Mouse (Mus musculus) embryo, embryonic 9.5 days (tissue): ENCODE measurements around the gene Vmn1r3.
"Not testable (repeated sequence)": the region's sequence is repeated elsewhere in the genome, so short reads cannot be mapped to it uniquely, and the experiment has no call there.

ENCODE experiments used
- DNase-seq: peaks from one replicate; pipeline ENCODE4 v3.0.0-alpha.2; 2017; ENCODE audit errors: extremely low spot score

Vmn1r3 gene

DNA sequence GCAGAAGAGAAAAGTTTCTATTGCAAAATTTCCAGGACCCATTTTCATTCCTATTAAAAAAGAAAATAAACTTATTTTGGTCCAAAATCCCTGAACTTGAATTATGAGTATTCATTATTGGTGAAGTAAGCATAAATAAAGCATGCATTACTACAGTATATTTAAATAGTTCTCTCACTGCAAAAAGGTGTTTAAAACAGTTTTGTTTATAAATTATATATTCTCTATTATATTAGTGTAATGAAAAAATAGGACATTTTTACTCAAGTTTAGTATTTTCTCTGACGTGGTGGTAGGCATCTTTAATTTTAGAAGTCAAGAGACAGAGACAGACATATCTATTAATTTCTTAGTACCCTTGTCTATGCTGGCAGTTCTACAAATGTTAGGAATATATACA, at the start of gene Vmn1r3:
Gene Vmn1r3, minus strand, starts transcription at position 101 of the 400 bp plus-strand sequence.
- DNase-seq: not testable (repeated sequence)

DNA sequence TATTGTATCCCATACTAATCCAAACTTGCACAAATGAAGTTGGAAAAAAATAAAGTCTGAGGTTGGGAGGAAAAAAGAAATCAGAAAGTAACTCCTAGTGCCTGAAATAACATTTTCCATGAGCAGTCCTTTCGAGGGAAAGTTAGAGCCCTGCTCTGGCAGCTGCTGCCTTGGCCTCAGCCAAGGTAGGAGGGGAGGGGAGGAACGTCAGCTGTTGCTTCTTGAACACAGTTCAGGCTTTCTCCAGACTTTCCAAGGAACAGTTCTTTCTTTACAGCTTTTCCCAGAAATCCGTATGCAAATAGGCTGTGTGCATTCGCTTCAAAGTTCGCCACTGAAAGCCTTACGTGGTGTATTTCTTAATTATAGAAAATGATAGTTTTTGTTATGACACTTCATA, 46.9 kb upstream of the Vmn1r3 start:
- DNase-seq: no peak

DNA sequence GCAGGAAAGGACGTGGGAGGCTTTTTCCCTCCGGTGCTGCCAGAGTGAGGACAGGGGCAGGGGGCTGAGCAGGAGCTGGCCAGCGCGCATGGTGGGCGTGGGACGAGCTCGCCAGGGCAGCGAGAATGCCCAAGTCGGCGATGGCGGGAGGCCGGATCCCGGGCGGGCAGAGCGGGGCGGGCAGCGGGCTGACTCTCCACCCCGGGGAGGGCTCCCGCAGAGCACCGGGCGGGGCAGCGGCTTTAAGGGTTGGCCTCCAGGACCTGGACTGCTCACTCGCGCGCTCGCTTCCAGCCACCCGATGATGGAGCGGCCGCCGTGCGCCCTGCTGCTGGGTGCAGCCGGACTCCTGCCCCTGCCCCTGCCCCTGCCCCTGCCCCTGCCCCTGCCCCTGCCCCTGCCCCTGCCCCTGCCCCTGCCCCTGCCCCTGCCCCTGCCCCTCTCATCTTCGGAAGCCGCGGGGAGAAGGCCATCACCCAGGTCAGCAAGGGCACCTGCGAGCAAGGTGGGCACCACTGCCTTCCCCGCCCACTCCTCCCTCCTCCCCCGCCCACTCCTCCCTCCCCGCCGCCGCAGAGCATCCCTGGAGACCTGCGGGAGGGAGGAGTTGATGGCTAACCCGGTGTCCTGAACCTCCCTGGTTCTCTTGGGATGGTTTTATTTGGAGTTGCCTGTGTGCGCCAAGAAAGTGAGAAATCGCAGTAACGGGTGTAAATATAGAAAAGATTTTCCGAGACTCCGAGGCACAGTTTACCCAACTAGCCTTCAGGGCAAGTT, 45.9 kb upstream of the Vmn1r3 start:
- DNase-seq: no peak

DNA sequence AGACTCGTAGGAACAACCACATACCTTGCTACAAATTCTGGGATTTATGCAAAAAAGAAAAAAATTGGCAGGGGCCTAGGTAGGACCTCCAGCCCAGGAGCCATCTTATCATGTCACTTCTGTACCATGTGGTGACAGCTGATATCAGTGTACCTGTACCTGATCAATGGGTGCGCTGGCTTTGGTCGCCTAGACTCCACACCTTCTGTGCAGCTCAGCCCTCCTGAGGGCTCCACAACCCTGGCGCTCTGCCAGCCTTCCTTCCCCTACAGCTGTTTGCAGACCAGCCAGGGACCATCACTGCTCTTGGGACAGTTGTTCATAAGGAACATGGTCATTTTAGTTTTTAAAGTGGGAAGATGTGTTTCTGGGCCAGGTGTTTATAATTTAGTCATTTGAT, 44.4 kb upstream of the Vmn1r3 start:
- no peak for DNase-seq

DNA sequence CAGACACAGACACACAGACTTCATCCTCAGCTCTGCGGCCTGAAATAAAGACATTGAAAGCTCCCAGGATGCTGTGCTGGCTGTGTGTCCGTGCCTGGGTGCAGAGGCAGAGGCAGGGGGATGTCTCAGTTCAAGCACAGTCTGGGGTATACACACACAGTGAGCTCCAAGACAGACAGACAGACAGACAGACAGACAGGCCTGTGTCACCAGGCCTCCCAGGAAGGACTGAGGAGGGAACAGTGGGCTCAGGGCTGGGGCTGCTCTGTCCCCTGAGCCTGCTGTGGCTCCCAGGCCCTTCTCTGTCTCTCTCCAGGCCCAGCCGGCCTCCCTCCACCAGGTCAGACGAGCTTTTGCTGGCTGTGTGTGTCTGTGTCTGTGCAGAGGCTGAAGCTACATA, 43.3 kb upstream of the Vmn1r3 start:
- no peak for DNase-seq

DNA sequence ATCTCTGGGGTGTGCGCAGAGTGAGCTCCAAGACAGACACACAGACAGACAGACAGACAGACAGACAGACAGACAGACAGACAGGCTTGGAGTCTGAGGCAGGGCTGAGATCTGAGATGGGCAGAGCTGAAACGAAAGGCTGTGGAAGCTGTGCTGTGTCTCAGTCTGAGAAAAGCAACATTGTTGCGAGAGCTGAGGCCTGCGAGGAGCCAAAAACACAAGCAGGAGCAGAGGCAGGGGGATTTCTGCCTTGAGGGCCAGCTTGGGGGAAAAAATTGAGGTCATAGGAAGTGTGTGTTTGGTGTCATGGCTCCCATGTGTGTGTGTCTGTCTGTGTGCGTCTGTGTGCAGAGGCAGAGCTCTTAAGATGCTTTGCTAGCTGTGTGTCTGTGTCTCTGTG, 42.6 kb upstream of the Vmn1r3 start:
- no peak for DNase-seq

DNA sequence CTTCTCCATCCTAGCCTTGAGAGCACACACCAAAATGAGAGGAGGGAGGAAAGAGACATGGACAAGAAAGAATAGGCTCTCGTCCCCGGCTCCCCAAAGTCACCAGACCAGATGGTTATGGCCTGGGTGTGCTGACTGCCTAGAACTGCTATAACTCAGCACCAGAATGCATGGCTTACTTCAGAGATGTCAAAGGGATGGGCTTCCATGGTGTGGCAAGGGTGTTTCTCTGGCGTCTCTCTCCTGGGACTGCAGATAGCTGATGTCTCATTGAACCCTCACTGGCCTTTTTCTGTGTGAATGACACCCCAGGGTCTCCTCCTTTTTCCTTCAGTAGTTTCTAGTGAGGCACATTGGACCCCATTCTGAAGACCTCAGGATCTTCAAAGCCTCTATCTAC, 41.3 kb upstream of the Vmn1r3 start:
- no peak for DNase-seq

DNA sequence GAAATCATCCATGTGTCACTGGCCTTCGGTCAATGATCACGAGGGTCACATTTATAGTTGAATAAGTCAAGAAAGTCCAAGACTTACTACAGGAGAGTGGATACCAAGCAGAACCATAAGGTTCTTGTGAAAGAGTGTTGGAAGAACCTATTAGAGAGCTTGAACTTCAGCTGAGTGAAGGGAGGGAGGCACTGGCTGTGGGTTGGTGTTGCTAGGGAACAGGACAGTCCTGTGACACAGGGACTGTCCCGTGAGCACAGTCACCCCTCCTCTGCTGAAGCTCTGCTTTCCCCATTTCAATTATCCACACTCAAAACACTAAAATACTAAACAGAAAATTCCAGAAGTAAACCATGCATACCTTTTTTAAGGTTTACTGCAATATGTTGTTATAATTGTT, 40.3 kb upstream of the Vmn1r3 start:
- not testable (repeated sequence) for DNase-seq

DNA sequence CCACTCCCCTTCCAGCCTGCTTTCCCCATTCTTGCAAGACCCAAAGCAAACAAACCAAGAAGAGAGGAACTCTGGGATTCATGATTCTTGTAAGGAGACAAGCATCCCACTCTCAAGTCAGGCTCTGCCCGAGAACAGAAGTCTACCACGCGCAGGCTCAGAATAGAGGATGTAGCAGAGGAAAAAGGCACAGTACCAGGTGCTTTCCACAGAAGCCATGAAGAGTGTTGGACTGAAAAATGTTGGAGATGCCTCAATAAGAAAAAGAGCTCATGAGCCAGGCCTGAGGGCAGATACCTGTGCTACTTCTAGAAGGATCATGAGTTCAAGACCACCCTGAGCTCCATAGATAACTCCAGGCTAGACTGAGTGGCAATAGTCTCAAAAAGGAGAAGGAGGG, 39.7 kb upstream of the Vmn1r3 start:
- DNase-seq: not testable (repeated sequence)

DNA sequence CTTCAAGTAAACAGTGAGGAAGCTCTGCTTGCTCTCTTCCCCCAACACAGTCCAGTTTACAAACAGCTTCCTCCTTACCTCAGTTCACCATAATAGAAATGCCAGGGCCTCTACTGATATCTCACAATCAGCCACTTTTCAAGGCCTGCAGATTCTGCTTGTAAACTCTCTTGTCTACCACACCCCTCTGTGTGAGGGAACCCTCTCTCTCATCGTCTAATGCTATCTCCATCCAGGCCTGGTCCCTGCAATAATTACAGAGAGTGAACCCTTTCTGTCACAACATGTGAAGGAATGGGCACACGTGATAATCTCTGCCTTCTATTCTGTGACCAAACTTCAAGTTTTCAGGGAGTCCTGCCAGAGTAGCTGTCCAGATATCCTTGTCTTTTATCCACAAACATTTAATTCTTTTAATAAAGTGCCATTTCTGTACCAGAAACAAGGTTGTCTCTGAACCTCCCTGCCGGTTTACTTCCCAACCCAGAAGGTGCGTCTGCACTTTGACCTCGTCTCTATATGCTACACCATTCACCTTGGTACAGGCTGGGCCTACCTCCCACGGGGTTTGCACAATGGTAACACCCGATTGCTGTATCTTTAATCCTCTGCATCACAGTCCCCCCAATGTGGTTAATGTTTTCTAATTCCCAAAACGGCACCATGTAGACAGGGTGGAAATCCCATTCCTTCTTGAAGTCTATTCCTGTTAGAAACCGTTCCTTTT, 38.5 kb upstream of the Vmn1r3 start:
- DNase-seq: not testable (repeated sequence)

DNA sequence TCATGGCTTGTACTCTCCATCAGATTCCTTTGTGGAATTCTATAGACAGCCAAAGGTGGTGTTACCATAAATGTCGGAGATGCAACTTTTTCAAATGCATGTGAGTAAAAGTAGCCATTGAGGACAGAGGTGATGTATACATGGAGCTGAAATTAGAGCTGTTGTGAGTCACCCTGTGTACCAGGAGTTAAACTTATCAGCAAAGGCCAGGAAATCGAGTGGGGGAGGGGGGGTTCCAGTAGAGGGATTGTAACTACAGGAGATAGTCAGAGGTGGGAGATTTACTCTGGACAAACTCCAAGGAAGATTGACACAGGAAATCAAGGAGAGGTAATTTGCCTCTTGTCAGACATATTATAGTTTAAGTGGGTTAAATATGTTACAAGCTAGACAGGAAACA, 31.2 kb upstream of the Vmn1r3 start:
- not testable (repeated sequence) for DNase-seq

DNA sequence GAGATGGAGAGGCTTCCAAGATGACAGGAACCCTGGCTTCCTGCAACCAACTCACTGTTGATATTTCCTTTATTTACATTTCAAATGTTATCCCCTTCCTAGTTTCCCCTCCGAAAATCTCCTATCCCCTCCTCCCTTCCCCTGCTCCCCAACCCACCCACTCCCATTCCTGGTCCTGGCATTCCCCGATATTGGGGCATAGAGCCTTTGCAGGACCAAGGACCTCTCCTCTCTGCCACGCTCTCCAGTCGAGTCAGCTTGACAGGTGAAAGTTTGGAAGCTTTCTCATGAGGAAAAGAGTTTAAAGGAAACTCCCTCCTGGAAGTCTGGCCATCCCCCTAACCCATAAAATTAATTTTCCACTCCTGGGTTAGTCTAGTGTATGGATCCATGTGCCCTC, 28.2 kb upstream of the Vmn1r3 start:
- not testable (repeated sequence) for DNase-seq

DNA sequence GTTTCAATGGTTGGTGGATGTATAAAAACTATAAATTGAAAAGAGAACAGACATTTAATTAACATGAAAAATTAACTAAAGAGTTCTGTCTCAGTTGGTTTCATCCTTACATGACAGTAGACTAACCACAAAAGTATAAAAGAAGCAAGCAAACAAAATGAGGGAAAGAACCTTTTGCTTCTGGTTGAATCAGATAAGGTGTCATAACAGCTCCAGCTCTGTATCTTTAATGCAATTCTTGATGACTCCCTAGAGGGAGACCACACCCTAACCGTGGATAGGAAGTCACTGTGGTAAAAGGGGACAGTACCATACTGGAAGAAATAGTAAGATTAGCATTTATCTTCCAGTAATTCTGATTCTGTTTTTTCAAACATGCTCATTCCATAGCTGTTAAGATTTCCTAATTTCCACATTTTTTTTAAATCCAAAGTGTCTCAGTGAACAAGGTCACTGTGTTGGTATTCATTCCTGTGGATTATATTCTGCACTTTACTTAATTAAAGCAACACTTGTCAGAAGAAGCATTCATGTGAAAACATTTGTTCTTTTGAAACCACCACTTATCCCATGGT, 24.6 kb upstream of the Vmn1r3 start:
- not testable (repeated sequence) for DNase-seq

DNA sequence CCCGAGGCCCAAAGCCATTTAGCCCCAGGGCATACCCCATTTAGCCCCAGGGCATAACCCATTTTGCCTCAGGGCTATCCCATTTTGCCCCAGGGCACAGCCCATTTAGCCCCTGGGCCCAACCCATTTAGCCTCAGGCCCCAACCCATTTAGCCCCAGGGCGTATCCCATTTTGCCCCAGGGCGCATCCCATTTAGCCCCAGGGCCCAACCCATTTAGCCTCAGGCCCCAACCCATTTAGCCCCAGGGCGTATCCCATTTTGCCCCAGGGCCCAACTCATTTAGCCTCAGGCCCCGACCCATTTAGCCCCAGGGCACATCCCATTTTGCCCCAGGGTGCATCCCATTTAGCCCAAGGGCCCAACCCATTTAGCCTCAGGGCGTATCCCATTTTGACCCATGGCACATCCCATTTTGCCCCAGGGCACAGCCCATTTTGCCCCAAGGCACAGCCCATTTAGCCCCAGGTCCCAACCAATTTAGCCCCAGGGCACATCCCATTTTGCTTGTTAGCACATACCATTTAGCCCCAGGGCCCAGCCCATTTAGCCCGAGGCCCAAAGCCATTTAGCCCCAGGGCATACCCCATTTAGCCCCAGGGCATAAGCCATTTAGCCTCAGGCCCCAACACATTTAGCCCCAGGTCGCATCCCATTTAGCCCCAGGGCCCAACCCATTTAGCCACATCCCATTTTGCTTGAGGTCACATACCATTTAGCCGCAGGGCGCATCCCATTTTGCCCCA, 8.2 kb downstream of the Vmn1r3 start:
- DNase-seq: not testable (repeated sequence)

DNA sequence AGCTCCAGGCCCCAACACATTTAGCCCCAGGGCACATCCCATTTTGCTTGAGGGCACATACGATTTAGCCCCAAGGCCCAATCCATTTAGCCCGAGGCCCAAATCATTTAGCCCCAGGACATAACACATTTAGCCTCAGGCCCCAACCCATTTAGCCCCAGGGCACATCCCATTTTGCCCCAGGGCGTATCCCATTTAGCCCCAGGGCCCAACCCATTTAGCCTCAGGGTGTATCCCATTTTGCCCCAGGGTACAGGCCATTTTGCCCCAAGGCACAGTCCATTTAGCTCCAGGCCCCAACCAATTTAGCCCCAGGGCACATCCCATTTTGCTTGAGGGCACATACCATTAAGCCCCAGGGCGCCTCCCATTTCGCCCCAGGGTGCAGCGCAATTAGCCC, 9.0 kb downstream of the Vmn1r3 start:
- DNase-seq: not testable (repeated sequence)

DNA sequence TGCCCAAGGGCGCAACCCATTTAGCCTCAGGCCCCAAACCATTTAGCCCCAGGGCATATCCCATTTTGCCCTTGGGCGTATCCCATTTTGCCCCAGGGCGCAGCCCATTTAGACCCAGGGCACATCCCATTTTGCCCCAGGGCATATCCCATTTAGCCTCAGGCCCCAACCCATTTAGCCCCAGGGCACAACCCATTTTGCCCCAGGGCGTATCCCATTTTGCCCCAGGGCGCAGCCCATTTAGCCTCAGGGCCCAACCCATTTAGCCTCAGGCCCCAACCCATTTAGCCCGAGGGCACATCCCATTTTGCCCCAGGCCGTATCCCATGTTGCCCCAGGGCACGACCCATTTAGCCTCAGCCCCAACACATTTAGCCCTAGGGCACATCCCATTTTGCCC, 9.4 kb downstream of the Vmn1r3 start:
- DNase-seq: not testable (repeated sequence)

DNA sequence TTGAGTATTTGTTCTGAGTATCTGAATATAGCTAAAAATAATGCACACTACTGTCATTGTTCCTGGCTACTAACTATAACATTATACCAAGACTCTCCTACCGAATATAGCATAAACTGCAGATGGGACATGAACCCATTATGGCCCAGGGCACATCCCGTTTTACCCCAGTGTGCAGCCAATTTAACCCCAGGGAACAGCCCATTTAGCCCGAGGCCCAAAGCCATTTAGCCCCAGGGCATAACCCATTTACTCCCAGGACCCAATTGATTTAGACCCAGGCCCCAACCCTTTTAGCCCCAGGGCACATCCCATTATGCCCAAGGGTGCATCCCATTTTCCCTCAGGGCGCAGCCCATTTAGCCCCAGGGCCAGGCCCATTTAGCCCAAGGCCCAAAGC, 10.6 kb downstream of the Vmn1r3 start:
- DNase-seq: not testable (repeated sequence)

DNA sequence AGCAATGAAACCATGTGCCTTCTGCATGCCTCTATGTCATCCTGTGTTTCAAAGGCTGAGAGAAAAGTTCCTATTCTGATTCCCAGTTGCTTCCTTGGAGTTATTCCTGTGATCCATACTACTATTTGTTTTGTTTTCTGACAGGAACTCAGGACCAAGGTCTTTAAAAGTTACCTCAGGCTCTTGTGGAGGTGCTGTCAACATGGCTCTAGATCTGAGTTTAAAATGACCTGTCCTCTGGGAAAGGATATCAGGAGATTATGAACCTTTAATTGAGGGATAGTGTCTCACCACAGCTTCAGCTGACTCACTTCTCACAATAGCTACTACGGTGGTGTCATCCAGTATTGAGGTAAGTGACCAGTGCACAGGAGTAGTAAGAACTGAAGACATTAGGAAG, 18.1 kb downstream of the Vmn1r3 start, which contains the start of gene Vmn1r2:
Gene Vmn1r2, plus strand, starts transcription at position 301 of the 400 bp plus-strand sequence.
- not testable (repeated sequence) for DNase-seq

DNA sequence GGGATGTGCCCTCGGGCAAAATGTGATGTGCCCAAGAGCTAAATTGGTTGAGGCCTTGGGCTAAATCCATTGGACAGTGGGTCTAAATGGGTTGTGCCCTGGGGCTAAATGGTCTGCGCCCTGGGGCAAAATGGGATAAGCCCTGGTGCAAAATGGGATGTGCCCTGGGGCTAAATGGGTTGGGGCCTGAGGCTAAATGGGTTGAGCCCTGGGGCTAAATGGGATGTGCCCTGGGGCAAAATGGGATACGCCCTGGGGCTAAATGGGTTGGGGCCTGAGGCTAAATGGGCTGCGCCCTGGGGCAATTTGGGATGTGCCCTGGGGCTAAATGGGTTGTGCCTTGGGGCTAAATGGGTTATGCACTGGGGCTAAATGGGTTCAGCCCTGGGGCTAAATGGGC, 20.1 kb downstream of the Vmn1r3 start:
- no peak for DNase-seq

DNA sequence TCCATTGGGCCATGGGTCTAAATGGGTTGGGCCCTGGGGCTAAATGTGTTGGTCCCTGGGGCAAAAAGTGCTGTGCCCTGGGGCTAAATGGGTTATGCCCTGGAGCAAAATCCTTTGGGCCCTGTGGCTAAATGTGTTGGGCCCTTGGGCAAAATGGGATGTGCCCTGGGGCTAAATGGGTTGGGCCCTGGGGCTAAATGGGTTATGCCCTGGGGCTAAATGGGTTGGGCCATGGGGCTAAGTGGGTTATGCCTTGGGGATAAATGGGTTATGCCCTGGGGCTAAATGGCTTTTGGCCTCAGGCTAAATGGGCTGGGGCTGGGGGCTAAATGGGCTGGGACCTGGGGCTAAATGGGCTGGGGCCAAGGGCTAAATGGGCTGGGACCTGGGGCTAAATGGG, 20.7 kb downstream of the Vmn1r3 start:
- not testable (repeated sequence) for DNase-seq

DNA sequence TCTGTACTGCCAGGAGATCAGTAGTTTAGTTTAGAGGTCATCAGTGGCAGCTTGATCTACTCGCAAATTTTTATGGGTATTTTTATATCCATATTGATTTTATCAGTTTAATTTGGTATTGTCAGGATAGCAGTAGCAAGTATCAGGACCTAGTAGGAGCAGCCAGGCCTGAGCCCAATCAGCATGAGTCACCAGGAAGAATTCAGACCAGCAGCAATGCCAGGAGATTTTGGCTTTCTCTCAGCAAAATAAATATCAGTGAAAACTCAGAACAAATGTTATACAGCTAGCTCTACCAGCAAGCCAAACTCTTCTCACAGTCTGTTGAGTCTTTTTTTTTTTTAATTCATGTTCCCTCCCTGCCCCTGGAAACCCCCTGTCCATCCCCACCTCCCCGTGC, 31.8 kb downstream of the Vmn1r3 start:
- not testable (repeated sequence) for DNase-seq

DNA sequence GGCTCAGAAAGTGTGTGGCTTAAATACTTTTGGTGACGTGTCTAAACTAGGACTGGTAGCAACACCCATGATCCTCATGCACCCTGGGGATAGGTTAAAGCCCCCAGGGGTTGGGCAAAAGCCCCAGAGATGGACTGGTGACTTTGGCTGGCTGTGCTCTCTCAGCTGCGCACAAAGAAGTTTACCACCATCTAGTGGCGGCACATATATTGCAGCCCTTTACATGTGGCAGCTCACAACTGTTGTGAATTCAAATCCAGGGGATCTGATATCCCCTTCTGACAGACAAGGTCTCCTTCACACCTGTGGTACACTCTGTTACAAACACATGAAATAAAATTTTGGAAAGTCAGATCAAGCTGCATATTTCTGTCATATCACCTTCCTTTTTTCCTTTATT, 37.2 kb downstream of the Vmn1r3 start:
- DNase-seq: not testable (repeated sequence)
